Mouse (Mus musculus) frontal cortex, postnatal 14 days (tissue): ENCODE results near the gene Prr3.
"Not testable (repeated sequence)": the region's sequence is repeated elsewhere in the genome, so short reads cannot be mapped to it uniquely, and the experiment has no call there.

Experiments
- DNase-seq, 2 experiments: peaks; one replicate each; pipeline ENCODE4 v3.0.0; 2022; ENCODE audit warnings: low spot score in 2 of 2

Prr3 gene

GRCm38 (mm10) chr17:35998545-35999305 is 18.7 kb upstream of the Prr3 start:
- DNase-seq, result no peak

DNA sequence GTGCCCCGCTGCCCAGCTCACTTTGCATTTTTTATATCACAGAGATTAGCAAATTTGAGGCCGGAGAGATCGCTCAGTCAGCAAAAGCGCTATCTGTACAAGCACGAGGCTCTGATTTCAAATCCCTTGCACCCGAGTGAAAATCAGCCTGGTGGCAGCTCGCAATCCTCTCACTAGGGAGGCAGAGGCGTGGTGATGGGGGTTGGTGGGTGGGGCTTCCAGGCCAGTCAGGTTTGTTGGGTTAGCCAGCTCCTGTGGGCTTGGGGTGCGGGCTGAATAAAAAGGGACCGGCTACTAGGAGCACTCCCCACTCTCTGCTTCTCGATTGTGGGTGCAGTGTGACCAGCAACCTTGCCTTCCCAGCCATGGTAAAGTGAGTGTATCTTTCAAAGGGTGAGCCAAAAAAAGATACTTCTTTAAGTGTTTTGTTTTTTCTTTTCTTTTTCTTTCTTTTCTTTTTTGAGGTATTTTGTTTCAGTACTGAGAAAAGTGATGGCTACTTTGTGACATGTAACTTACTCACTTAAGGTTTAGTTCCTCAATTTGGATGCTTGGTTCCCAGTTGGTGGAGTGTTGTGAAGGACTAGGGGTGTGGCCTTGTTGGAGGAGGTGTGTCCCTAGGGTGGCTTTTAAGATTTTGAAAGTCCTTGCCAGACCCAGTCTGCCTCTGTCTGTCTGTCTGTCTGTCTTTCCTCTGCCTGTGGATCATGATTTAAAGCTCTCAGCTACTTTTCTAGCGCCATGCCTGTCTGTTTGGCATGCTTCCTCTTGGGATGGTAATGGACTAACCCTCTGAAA is 17.9 kb upstream of the Prr3 start:
- DNase-seq, result no peak

GRCm38 (mm10) chr17:35996949-35997348 is 16.9 kb upstream of the Prr3 start:
- DNase-seq, result peak; percentile 86 to 95

GRCm38 (mm10) chr17:35994879-35995240 is 14.8 kb upstream of the Prr3 start:
- no peak for DNase-seq

- peak; percentile 73 to 75 for DNase-seq
These were observed 14.3 kb upstream of the Prr3 start for GRCm38 (mm10) chr17:35994175-35994878.

GRCm38 (mm10) chr17:35993675-35994074 is 13.6 kb upstream of the Prr3 start:
- peak; percentile 48 to 64 for DNase-seq

GRCm38 (mm10) chr17:35991781-35992180 is 11.7 kb upstream of the Prr3 start:
- no peak for DNase-seq

GRCm38 (mm10) chr17:35981776-35982175 is 1.7 kb upstream of the Prr3 start:
- DNase-seq, result no peak

GRCm38 (mm10) chr17:35980363-35980754 is 323 bp upstream of the Prr3 start:
- peak in 1 of 2 experiments; percentile 51 for DNase-seq

DNA sequence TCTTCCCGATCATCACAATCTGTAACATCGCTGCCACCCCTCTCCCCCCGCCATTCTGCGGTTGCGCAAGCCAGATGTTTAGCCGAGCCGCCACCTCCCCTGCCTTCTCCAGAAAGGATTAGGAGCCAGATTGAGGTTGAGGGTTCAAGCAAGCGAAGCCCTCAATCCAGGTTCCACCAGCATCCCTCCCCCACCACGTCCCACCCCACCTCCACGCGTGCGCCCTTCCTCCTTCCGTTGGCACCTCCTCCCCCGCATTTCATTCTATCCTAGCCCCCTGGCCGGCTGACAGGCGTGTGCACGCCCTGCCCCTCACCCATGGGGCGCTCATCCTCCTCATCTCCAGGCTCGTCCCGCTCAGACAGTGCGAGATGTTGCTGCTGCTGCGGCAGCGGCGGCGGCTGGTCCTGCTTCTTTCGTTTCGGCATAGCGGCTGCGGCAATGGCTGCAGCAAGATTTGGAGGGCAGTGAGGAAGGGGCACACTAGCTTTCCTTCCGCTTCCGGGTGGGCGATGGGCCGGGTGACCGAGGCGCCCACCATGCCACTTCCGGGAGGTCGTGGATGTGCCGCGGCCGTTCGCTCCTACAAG is 1.1 kb downstream of the Prr3 start:
- peak; percentile 86 to 89 for DNase-seq

GRCm38 (mm10) chr17:35972131-35972530 is 7.9 kb downstream of the Prr3 start:
- DNase-seq, result no peak

- DNase-seq, result peak; percentile 96 to 99
These were observed 10.3 kb downstream of the Prr3 start, which contains the start of gene Abcf1 for GRCm38 (mm10) chr17:35969418-35970389. Gene Abcf1, minus strand, starts transcription at chr17:35969761.

- no peak for DNase-seq
These were observed 12.4 kb downstream of the Prr3 start for GRCm38 (mm10) chr17:35967621-35968020.

DNA sequence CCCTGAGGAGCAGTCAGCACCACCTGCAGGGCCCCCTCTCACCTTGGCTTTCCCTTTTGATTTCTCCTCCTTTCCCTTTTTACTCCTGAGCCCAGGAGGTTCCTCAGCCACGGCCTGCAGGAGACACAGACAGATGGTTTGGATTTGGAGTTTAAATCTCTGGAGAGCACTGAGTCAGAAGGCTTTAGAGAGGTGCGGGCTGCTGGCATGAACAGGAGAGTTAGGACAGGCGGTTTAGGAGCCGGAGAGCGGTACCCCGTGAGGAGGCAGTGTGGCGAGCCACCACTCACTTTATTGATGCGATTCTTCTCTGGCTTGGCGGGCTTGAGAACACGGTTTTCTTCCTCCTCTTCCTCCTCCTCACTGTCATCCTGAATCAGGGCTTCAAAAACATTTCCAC is 16.8 kb downstream of the Prr3 start:
- no peak for DNase-seq

- no peak for DNase-seq
These were observed 21.4 kb downstream of the Prr3 start for GRCm38 (mm10) chr17:35958533-35959223.

- DNase-seq, result no peak
These were observed 25.4 kb downstream of the Prr3 start for GRCm38 (mm10) chr17:35954665-35955064.

DNA sequence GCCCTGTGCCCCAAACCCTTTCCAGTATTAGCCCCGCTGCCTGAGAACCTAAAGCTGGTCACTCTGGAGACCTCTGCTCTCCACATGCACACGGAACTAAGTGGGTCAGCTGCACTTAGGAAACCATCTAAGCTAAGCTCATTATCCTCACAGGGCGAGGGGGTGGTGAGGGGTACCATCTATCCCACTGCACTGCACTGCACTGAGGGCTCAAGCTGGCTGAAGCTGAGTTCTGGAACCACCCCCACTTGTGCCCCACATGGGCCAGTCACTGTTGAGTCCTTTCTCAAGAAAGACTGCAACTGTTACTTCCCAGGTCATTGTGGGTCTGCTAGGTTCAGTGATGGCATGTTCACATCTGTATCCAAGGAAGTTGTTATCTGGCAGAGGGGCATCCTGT is 27.5 kb downstream of the Prr3 start:
- DNase-seq, result not testable (repeated sequence)

DNA sequence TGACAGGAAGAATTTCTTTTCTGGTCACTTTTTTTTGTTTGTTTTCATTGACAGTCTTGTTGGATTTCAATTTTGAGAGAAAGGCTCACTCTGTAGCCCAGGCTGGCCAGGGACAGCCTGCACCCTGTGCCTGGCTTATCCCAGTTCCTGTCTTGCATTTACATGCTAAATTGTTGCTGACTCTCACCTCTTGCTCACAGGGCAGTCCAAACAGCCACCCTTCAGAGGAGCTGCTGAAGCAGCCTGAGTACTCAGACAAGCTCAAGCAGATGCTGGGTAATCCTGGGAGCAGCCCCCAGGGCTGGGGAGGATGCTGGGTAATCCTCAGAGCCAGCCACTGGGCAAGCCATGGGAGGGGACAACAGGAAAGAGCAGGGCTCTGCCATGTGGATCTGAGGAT is 29.1 kb downstream of the Prr3 start:
- DNase-seq, result not testable (repeated sequence)

DNA sequence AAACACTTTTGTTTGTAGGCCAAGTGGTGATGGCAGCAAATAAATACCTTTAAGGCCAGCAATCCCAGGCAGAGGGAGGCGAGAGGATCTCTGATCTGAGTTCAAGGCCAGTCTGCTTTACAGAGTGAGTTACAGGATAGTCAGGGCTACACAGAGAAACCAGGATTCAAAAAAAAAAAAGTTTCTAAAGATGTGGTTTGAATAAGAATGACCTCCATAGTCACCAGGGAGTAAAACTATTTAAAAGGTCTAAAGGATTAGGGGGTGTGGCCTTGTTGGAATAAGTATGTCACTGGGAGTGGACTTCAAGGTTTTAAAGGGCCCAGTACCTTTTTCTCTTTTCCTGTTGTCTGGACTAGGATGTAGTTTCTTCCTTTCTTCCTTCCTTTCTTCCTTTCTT is 40.1 kb downstream of the Prr3 start:
- no peak for DNase-seq

- no peak for DNase-seq
These were observed 40.9 kb downstream of the Prr3 start for GRCm38 (mm10) chr17:35939108-35939507.
